Comparison of ENCODE assay signal across 17 mouse cellular contexts in genomic region chr10:44439732-44440131, GRCm38 (mm10).
"Had no signal": no experiment of that assay in that cellular context is flagged by ENCODE, and none has a peak within 500 bp of the region (broad histone marks: within the 10 kb centered on the region; RNA-seq: fewer than 3 reads in every experiment).

No protein-coding gene starts in this region.

- H3K9ac ChIP-seq: limb, embryonic 12.5 days; limb, embryonic 15.5 days; liver, embryonic 14.5 days; liver, postnatal 0 days; lung, embryonic 14.5 days; midbrain, embryonic 13.5 days had no signal

- H3K9me3 ChIP-seq: limb, embryonic 12.5 days; limb, embryonic 15.5 days; megakaryocyte, embryonic 14.5 days; midbrain, embryonic 10.5 days; midbrain, embryonic 13.5 days had no signal

- H3K36me3 ChIP-seq: limb, embryonic 12.5 days; limb, embryonic 15.5 days; midbrain, embryonic 10.5 days; midbrain, embryonic 13.5 days had no signal

- H3K4me2 ChIP-seq: limb, embryonic 12.5 days; limb, embryonic 15.5 days; liver, embryonic 11.5 days; lung, embryonic 14.5 days; midbrain, embryonic 13.5 days had no signal

- H3K27me3 ChIP-seq: limb, embryonic 12.5 days; limb, embryonic 15.5 days had no signal

- H3K4me1 ChIP-seq: limb, embryonic 15.5 days; midbrain, embryonic 13.5 days had no signal

- DNase-seq: kidney, adult 9 months; kidney, postnatal 14 days; kidney, postnatal 4 days; liver, postnatal 0 days; lung, embryonic 14.5 days; right cerebral cortex, postnatal 4 days; thymus, postnatal 25 days had no signal

- H3K27ac ChIP-seq: limb, embryonic 12.5 days; limb, embryonic 15.5 days; liver, embryonic 14.5 days; macrophage; midbrain, embryonic 10.5 days; midbrain, embryonic 13.5 days; stomach, postnatal 0 days had no signal

- H3K4me3 ChIP-seq: limb, embryonic 12.5 days; limb, embryonic 15.5 days; megakaryocyte, embryonic 14.5 days; midbrain, embryonic 10.5 days; midbrain, embryonic 13.5 days had no signal

- ATAC-seq: liver, postnatal 0 days; midbrain, embryonic 13.5 days; midbrain, embryonic 16.5 days had no signal
